Mouse (Mus musculus) heart, adult 2 months (tissue): ENCODE results near the gene Slc25a5. TPM values are rescaled to one million over a fixed set of nuclear protein-coding genes. Genes with fewer than 3 reads are reported as not detected.

Source experiments
- DNase-seq, 2 experiments: peaks; one replicate each; pipeline ENCODE4 v3.0.0; 2021
- H3K27ac ChIP-seq: fragments of 200-600 bp; 2 replicates; pipeline ENCODE4 v1.8.1; 2022
- H3K27me3 ChIP-seq: fragments of 200-500 bp; 2 replicates; pipeline ENCODE4 v1.6.1; 2012; ENCODE audit warnings: mild to moderate bottlenecking, low read length, inconsistent platforms, mixed read lengths; ENCODE audit not compliant: control insufficient read depth, insufficient read depth
- H3K36me3 ChIP-seq: fragments of 200-500 bp; 2 replicates; pipeline ENCODE4 v1.6.1; 2012; ENCODE audit warnings: low read length, inconsistent platforms; ENCODE audit not compliant: control insufficient read depth, insufficient read depth
- H3K4me1 ChIP-seq: fragments of 200-500 bp; 2 replicates; pipeline ENCODE4 v1.6.1; 2011; ENCODE audit warnings: low read length; ENCODE audit not compliant: control insufficient read depth, insufficient read depth
- H3K4me3 ChIP-seq: fragments of 200-600 bp; 2 replicates; pipeline ENCODE4 v1.8.1; 2022
- H3K79me2 ChIP-seq: fragments of 200-500 bp; replicated peaks from 2 replicates; pipeline ENCODE4 v1.6.1; 2012; ENCODE audit warnings: mild to moderate bottlenecking, inconsistent platforms, low read length, moderate library complexity, mixed read lengths; ENCODE audit not compliant: control insufficient read depth, insufficient read depth
- H3K9ac ChIP-seq: fragments of 200-500 bp; 2 replicates; pipeline ENCODE4 v1.6.1; 2012; ENCODE audit warnings: low read depth, mild to moderate bottlenecking, control low read depth, inconsistent platforms, low read length, mixed read lengths
- CTCF ChIP-seq: fragments of 200-600 bp; IDR thresholded peaks from 2 replicates; pipeline ENCODE4 v1.8.1; 2022; ENCODE audit warnings: antibody characterized with exemption, mild to moderate bottlenecking, moderate library complexity
- EP300 ChIP-seq: fragments of 200-500 bp; IDR thresholded peaks from 2 replicates; pipeline ENCODE4 v1.6.1; 2011; ENCODE audit warnings: low read depth, low read length, control low read depth; ENCODE audit not compliant: insufficient read depth
- POLR2A ChIP-seq: fragments of 200-500 bp; IDR thresholded peaks from 2 replicates; pipeline ENCODE4 v1.6.1; 2011; ENCODE audit warnings: mild to moderate bottlenecking, low read depth, low read length, control low read depth; ENCODE audit not compliant: insufficient read depth
- WGBS: fragments of 180-500 bp; shearing (Covaris S2); methylation state at CpG from one replicate; pipeline ENCODE4 v1.1.7; 2018; 5-methylcytosine and 5-hydroxymethylcytosine counted together
- intact Hi-C: fragments of 180-260 bp; cut with DNase I; formaldehyde crosslinking; loops from one replicate; pipeline ENCODE4 v1.15.1; 2025
- polyA plus RNA-seq: library from polyadenylated mRNA; depleted of rRNA; stranded (reverse); fragments of >200 nt; gene quantifications from 2 replicates; pipeline ENCODE4 v1.2.3, GENCODE M21; 2012
- total RNA-seq, 2 experiments: library from RNA; stranded (reverse); gene quantifications; 2 replicates each; pipeline ENCODE4 v1.2.3; 2021

The Slc25a5 gene
- total and polyA plus RNA-seq, 3 experiments, result 352 to 447 (median 425) TPM

DNA sequence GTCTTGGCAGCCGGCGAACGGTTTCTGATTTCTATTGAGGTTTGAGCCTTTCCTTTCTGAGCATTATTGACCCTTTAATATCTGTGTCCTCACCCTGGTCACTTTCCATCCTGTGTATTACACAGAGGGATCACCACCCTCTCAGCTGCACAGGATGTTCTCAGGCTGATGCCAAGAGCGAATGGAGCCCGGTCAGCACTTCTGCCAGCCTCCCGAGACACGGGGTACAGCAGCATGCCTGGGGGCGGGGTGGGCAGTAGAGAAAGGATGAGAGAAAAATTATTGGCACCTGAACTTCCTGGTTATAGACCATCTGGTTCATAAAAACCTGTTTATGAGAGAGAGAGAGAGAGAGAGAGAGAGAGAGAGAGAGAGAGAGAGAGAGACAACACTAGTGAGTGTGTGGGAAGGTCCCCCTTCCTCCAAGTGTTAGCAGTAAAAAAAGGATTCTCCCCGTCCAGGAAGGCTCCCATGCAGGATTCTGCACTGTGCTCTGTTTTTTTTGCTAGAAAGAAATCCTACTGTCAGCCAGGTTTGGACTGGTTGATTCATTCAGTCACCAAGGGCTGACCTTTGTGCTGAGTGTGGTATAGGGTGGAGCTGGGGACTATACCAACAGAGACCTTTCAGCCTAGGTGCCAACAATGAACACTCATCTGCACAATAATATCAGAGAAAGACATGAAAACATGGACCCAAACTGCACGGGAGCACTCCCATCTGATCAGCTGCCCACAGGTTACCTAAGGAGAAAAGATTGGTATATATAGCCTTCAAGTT, 28.7 kb downstream of the Slc25a5 start:
- TF ChIP-seq EP300 (no peak), CTCF (no peak), POLR2A (no peak)
- Histone ChIP-seq H3K4me1 (no peaks in the 10 kb centered on the region; the same call in 1 of the 2 replicates), H3K36me3 (no peaks in the 10 kb centered on the region), H3K9ac (no peak overlapping the region), H3K79me2 (no peaks in the 10 kb centered on the region), H3K27ac (no peak overlapping the region), H3K27me3 (no peaks in the 10 kb centered on the region), H3K4me3 (no peak overlapping the region)
- intact Hi-C loops, result no loop called here
- WGBS, result 68% methylated on average over 10 of the region's 10 CpGs
- DNase-seq, result no peak

DNA sequence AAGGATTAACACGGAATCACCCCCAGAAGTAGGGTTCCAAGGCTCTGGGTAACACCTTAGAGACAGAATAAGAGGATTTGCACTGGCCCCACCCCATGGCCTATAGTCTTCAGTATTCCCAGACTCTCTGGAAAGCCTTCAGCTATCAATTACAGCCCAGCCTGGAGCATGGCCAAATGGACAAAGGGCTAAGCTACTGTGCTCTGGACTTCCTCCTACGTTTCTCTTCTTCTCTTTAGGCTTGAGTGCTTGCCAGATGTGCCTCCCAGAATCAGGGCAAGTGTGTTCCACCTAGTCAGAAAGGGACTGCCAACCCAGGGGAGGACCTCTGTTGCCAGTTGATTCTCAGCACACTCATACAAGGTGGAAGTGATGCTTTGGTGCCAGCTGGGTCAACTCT, 29.6 kb downstream of the Slc25a5 start:
- H3K36me3 ChIP-seq, result no peaks in the 10 kb centered on the region
- no peak overlapping the region for H3K27ac ChIP-seq
- no peaks in the 10 kb centered on the region for H3K27me3 ChIP-seq
- no peaks in the 10 kb centered on the region; the same call in 1 of the 2 replicates for H3K4me1 ChIP-seq
- DNase-seq, result no peak
- no peak overlapping the region for H3K9ac ChIP-seq
- TF ChIP-seq POLR2A (no peak), CTCF (no peak), EP300 (no peak)
- 39% methylated on average over 2 of the region's 2 CpGs for WGBS
- no peak overlapping the region for H3K4me3 ChIP-seq
- intact Hi-C loops, result no loop called here
- H3K79me2 ChIP-seq, result no peaks in the 10 kb centered on the region

DNA sequence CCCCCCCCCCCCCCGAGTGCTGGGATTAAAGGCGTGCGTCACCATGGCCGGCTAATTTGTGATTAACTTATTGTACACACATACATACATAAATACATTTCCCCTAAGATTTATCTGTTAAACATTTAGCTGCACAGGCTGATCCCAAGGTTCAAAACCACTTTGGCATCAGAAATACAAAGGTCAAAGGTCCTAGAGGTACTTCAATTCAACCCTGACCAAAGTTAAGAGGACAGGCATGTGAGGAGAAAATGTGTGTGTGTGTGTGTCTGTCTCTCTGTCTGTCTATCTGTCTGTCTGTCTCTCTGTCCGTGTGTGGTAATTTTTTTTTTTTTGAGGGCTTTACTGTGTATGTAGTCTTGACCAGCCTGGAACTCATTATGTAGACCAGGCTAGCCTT, 31.4 kb downstream of the Slc25a5 start:
- 85% methylated on average over 5 of the region's 5 CpGs for WGBS
- no peak for DNase-seq
- Histone ChIP-seq H3K27me3 (no peaks in the 10 kb centered on the region), H3K79me2 (no peaks in the 10 kb centered on the region), H3K4me3 (no peak overlapping the region), H3K4me1 (no peaks in the 10 kb centered on the region; the same call in 1 of the 2 replicates), H3K9ac (no peak overlapping the region), H3K36me3 (no peaks in the 10 kb centered on the region), H3K27ac (no peak overlapping the region)
- TF ChIP-seq EP300 (no peak), POLR2A (no peak), CTCF (no peak)
- intact Hi-C loops, result no loop called here

DNA sequence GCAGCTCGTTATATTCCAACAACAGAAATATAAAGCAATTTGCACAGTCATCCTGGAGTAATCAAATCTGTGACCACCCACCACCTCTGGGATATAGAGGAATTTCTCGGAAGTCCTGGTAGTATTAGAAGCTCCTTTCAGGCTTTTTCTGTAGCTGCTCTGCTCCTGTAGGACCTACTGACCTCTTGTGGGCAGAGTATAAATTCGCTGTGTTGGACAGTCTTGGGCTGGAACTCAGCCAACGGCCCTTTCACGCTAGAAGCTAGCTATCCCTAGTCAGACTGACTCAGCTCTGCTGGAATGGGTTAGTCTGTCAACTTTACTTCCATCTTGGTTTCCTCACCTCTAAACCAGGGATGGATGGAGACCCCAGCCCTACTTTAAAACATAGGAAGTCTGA, 34.8 kb downstream of the Slc25a5 start:
- H3K4me1 ChIP-seq, result no peaks in the 10 kb centered on the region
- no peak overlapping the region for H3K4me3 ChIP-seq
- H3K27ac ChIP-seq, result no peak overlapping the region
- 19% methylated on average over 5 of the region's 5 CpGs for WGBS
- H3K9ac ChIP-seq, result no peak overlapping the region
- intact Hi-C loops, result no loop called here
- TF ChIP-seq POLR2A (no peak), CTCF (peak; percentile 60), EP300 (no peak)
- peak; percentile 44 to 52 for DNase-seq
- no peaks in the 10 kb centered on the region for H3K27me3 ChIP-seq
- no peaks in the 10 kb centered on the region for H3K36me3 ChIP-seq
- H3K79me2 ChIP-seq, result no peaks in the 10 kb centered on the region

DNA sequence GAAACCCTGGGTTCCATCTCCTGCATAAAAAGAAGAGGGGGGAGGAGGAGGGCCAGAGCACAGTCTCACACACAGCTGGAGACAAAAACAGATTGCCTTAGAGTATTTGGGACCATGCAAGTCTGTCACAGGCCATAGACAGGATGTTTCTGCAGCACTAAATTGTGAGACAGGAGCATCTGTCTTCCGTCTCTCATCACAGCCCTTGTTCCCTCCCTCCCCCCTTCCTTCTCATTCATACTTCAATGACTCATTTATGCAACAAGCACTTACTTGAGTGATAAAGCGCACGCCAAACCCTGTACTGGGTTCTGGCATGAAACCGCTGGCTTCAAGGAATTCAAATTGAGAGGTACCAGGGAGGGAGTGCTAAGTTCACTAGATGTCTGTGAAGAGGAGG, 36.2 kb downstream of the Slc25a5 start:
- TF ChIP-seq CTCF, result no peak
- TF ChIP-seq EP300, result no peak
- no peak for TF ChIP-seq POLR2A
- no peaks in the 10 kb centered on the region for H3K27me3 ChIP-seq
- no peaks in the 10 kb centered on the region for H3K36me3 ChIP-seq
- H3K79me2 ChIP-seq, result no peaks in the 10 kb centered on the region
- WGBS, result 46% methylated on average over 4 of the region's 4 CpGs
- intact Hi-C loops, result loop anchor here (2.0 kb wide), 2 partner anchors 71 to 79 kb away; partner anchors contain the start of gene Nkrf
- H3K27ac ChIP-seq, result no peak overlapping the region
- DNase-seq, result peak in 1 of 2 experiments; percentile 14
- H3K4me3 ChIP-seq, result no peak overlapping the region
- H3K9ac ChIP-seq, result no peak overlapping the region
- H3K4me1 ChIP-seq, result no peaks in the 10 kb centered on the region

DNA sequence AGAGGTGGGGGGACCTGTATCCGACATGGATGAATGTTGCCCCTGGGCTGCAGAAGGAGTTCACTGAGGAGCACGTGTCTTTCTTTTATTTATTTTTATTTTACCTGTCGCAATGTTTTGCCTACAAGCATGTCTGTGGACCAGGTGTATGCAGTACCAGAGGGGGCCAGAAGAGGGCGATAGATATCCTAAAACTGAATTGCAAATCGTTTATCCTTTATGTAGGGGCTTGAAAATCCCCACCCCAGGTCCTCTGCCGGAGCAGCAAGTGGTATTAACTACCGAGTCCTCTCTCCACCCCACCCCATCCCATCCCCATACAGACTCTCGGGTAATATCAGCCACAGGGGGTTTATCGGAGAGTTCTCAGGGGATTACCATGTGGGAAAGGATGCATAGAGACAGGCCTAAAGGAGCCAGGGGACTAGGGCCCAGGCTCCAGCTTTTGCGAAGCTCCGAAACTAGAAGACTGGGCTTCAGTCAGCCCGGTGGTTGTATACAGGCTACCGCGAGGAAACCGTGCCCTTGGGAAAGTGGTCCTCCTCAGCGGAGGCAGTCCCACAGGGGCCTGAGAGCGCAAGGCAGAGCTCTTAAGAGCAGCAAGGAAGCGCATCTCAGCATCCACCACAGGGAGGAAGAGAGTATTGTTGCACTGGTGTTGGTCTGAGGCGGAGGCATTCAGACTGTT, 38.1 kb downstream of the Slc25a5 start:
- Histone ChIP-seq H3K36me3 (no peaks in the 10 kb centered on the region), H3K27me3 (no peaks in the 10 kb centered on the region), H3K9ac (no peak overlapping the region), H3K27ac (no peak overlapping the region), H3K79me2 (no peaks in the 10 kb centered on the region), H3K4me3 (no peak overlapping the region), H3K4me1 (no peaks in the 10 kb centered on the region)
- 25% methylated on average over 19 of the region's 19 CpGs for WGBS
- peak; percentile 42 to 75 for DNase-seq
- intact Hi-C loops, result loop anchor here (1.0 to 2.0 kb wide), 3 partner anchors 69 to 189 kb away; partner anchors contain the start of gene Nkrf
- TF ChIP-seq POLR2A, result no peak
- peak; percentile 89 for TF ChIP-seq CTCF
